Mouse (Mus musculus) urinary bladder, adult 2 months (tissue): ENCODE measurements around the gene Mapk7. TPM values are rescaled to one million over a fixed set of nuclear protein-coding genes. Genes with fewer than 3 reads are reported as not detected.

ENCODE experiments used
- DNase-seq: peaks from one replicate; pipeline ENCODE4 v3.0.0; 2022; ENCODE audit warnings: low spot score
- polyA plus RNA-seq: library from polyadenylated mRNA; depleted of rRNA; stranded (reverse); fragments of >200 nt; gene quantifications from 2 replicates; pipeline ENCODE4 v1.2.3, GENCODE M21; 2012

Gene Mapk7
- polyA plus RNA-seq, 1 experiment: 26.3 TPM

- no peak for DNase-seq
Observed at GRCm38 (mm10) chr11:61490944-61491520, 3.2 kb downstream of the Mapk7 start.

- no peak for DNase-seq
Observed at GRCm38 (mm10) chr11:61489874-61490273, 4.3 kb downstream of the Mapk7 start.

DNA sequence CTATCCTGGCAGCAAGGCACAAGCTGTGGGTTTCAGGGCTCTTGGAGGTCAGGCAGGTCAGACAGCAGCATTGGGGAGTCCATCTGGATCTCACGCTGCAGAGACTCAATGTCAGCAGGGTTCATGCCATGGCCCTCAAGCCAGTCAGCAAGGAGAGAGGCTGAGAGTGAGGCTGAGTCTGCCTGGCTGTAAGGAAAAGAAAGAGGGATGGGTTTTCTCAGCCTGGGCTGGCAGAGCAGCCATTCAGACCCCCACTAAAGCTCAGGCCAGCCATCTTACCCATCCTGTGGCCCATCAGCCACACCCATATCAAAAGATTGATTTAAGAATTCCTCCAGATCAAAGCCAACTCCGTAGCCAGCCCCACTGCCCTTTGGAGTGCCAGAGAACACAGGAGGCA lies 5.1 kb downstream of the Mapk7 start:
- DNase-seq: no peak

- DNase-seq: no peak
Observed at GRCm38 (mm10) chr11:61487936-61488335, 6.3 kb downstream of the Mapk7 start.

- DNase-seq: no peak
Observed at GRCm38 (mm10) chr11:61487401-61487800, 6.8 kb downstream of the Mapk7 start.

DNA sequence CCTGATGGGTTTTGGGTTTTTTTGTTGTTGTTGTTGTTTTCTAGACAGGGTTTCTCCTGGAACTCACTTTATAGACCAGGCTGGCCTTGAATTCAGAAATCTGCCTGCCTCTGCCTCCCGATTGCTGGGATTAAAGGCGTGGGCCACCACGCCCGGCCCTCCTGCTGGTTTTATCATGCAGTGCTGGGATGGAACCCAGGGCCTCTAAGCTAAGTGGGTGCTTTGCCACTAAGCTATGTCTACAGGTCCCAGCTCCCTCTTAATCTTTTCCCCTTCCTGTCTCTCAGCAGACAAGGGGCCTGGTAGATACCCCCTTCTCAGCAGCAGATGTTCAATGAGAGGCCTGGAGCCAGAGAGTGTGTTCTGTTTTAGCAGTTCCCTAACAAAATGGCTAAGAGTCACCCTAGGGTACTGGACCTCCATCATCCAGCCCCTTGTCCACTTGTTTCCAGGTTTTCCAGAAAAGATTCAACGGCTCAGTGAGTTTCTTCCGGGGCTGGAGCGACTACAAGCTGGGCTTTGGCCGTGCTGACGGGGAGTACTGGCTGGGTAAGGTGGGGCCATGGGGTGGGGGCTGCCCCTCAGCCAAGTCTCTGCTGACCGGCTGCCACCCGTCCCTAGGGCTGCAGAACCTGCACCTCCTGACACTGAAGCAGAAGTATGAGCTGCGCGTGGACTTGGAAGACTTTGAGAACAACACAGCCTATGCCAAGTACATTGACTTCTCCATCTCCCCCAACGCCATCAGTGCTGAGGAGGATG lies 7.6 kb downstream of the Mapk7 start:
- DNase-seq: no peak

DNA sequence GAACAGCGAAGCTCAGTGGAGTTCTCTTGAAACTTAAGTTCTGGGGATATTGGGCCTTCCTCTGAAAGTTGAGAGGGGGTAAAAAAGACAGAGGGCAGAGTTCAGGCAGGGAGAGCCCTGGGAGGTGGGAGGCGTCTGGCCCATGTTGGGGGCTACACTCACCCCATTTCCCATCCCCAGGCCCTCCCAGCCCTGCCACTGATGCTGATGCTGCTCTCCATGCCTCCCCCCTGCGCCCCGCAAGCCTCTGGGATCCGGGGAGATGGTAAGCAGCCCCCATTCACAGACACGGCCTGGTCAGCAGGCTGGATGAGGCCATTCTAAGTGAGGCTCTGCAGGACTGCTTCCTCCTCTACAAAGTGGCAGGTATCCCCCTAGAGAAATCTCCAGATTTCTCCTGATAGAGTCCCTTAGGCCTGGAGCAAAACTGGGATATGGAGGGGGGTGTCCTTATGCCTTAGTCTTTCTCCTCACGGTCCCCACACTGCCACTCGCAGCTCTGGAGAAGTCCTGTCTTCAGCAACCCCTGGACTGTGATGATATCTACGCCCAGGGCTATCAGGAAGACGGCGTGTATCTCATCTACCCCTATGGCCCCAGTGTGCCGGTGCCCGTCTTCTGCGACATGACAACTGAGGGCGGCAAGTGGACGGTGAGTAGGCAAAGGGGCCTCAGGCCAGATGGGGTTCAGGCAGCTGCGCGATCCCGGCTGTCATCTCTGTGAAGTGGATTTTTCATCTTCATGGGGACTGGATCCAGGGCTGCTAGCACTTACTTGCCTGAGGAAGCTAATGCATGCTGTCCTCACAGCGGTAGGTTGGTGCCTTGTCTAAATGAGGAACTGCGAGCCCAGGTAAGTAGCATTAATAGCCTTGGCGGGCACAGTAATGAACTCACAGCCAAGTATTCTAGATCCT lies 8.4 kb downstream of the Mapk7 start:
- DNase-seq: no peak

GRCm38 (mm10) chr11:61484613-61485540 lies 9.3 kb downstream of the Mapk7 start, which contains the start of gene Mfap4:
Gene Mfap4, plus strand, starts transcription at chr11:61485431.
- no peak for DNase-seq

GRCm38 (mm10) chr11:61484256-61484612 lies 10.0 kb downstream of the Mapk7 start:
- DNase-seq: no peak

- DNase-seq: no peak
Observed at GRCm38 (mm10) chr11:61483226-61483845, 10.9 kb downstream of the Mapk7 start.

DNA sequence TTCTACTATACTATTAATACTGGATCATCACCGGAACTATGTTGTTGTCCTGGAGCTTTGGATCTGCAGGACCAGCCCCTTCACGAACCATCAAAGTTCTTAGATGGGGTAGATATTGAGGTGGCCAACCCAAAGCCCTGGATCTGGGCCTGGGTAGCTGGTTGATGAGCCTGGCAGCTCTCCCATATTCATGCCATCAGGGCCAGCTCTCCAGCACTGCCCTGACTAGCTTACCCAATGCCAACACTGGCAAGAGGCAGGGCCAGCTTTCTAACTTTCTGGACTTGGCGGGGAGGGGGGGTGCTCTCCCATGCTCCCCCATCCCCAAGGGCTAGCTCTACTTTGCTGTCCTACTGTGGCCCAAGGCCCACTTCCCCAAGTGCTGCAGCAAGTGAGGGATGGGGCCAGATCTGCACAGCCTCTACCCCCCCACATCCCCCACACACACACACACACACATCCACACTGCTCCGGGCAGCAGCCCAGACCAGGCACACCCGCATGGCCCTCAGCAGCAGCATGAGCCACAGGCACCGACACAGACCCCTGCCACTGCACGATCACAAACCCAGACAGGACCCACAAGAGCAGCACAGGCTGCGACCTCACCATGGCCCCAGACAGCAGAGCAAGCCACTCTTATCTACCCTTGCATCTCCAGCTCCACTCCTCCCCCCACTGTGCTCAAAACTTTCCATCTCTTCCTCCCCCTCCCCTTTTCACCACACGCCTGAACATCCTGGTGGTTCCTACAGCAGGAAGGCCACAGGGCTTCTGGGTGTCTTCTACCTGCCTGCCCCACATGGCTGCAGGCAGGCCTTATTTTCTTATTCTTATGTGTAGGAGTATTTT lies 12.7 kb downstream of the Mapk7 start:
- no peak for DNase-seq

DNA sequence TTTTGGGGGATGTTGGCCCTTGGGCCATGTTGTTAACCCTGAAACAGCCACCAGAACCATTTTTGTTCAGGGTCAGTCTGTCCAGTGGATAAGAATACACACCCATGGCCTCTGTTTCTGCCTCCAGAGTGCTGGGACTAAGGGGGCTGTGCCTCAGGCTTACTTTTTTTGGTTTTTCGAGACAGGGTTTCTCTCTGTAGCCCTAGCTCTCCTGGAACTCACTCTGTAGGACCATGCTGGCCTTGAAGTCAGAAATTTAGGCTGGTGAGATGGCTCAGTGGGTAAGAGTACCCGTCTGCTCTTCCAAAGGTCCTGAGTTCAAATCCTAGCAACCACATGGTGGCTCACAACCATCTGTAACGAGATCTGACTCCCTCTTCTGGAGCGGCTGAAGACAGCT lies 15.4 kb downstream of the Mapk7 start:
- no peak for DNase-seq

DNA sequence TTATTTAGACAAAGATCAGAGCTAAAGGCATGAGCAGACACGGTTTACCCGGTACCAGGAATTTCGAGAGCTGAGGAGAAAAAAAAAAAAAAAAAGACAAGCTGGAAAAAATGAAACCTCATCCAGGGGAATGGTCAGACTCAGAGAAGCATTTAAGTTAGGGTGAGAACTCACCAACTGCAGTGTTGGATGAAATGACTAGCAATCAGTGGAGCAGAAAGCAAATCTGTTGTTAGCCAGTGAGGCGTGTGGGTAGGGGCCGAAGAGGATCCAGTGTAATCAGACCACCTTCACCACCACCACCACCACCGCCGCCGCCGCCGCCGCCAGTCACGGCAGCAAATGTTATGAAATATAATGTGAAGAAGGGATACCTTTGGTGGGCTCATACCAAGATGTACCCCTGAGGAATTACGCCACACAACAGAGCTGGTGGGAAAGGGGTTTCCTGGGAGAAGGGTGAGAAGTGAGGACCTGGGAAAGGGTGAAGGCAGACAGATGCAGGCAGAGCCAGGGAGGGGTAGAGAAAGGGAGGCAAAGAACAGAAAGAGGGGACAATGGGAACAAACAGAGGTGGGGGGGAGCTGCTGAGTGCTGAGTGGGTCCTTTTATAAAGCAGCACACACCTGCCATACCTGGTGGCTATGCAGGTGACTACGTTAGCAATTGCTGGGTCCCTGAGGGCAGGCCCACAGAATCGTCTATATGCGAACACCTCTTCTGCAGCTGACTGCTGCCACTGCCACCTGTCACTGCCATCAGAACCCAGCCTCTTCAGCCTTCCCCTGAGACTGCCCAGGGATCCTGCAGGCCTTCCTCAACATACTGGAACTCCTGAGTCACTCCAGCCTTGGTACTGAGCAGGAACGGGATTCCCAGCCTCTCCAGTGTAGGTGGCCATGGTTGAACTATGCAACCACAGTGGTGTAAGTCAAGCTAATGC lies 16.4 kb downstream of the Mapk7 start:
- DNase-seq: no peak

- DNase-seq: no peak
Observed at GRCm38 (mm10) chr11:61476786-61477382, 17.3 kb downstream of the Mapk7 start.

DNA sequence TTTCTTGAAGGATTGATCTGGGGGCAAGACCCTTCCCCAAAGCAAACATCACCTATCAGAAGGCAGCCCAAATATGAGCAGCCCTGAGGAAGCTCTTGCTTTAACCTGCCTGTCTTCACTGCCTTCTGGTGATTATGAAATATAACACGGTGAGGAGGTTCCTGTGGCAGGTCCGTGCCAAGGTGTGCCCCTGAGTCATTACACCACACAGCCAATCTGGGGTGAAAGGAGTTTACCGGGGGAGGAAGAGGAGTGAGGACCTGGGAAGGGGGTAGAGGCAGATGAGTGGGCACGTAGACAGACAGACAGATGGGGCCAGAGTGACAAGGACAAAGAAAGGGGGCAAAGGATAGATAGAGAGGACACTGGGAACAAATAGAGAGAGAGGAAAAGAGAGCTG lies 20.6 kb downstream of the Mapk7 start:
- no peak for DNase-seq

GRCm38 (mm10) chr11:61470880-61471279 lies 23.3 kb downstream of the Mapk7 start:
- DNase-seq: no peak

GRCm38 (mm10) chr11:61469317-61469917 lies 24.8 kb downstream of the Mapk7 start:
- no peak for DNase-seq

DNA sequence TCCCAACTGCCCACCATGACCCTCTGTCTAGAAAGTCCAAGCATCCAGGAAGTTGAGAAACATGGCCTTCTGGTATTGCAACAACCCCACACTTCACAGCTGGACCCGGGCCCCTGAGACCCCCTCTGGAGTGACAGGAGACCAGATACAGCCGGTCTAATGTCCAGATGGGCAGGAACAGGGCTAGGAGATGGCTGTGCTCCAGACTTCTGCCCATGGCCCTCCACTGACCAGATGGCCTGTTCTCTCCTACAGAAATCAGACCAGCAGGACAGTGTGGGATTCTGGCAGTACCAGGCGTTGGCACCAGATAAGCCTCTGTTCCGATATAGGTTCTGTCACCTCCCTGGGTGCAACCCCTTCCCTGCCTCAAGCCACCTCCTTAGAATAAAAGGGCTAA lies 25.7 kb downstream of the Mapk7 start:
- DNase-seq: no peak
